Mouse (Mus musculus) forelimb bud, embryonic 11.5 days (tissue): ENCODE measurements at regions not wholly inside any gene's neighbourhood (a gene's known extent, or its start where the extent isn't known, plus 50 kb on each side); places are given as distances from the start of the nearest gene placed in this dataset.
A peak's percentile ranks its signal among the peaks of the same experiment; 100 is the strongest.

ENCODE experiments used
- DNase-seq: peaks from one replicate; pipeline ENCODE4 v3.0.0-alpha.2; 2012; ENCODE audit warnings: low read depth, low spot score

- DNase-seq, result no peak
Measured at GRCm38 (mm10) chr7:40422125-40422524, 476.0 kb upstream of the Vstm2b start.

GRCm38 (mm10) chr7:40429416-40429815 lies 468.7 kb upstream of the Vstm2b start:
- no peak for DNase-seq

- DNase-seq, result no peak
Measured at GRCm38 (mm10) chr7:40433906-40434305, 464.2 kb upstream of the Vstm2b start.

GRCm38 (mm10) chr7:40441128-40441527 lies 457.0 kb upstream of the Vstm2b start:
- DNase-seq, result no peak

GRCm38 (mm10) chr7:40441786-40442185 lies 456.3 kb upstream of the Vstm2b start:
- DNase-seq, result no peak

GRCm38 (mm10) chr7:40466382-40466781 lies 431.7 kb upstream of the Vstm2b start:
- no peak for DNase-seq

- no peak for DNase-seq
Measured at GRCm38 (mm10) chr7:40487256-40487655, 410.9 kb upstream of the Vstm2b start.

GRCm38 (mm10) chr7:40522703-40523267 lies 375.3 kb upstream of the Vstm2b start:
- DNase-seq, result no peak

GRCm38 (mm10) chr7:40536601-40537000 lies 361.5 kb upstream of the Vstm2b start:
- DNase-seq, result peak; percentile 13

- DNase-seq, result no peak
Measured at GRCm38 (mm10) chr7:40537621-40538020, 360.5 kb upstream of the Vstm2b start.

- no peak for DNase-seq
Measured at GRCm38 (mm10) chr7:40539789-40540188, 358.3 kb upstream of the Vstm2b start.

- DNase-seq, result no peak
Measured at GRCm38 (mm10) chr7:40541283-40541682, 356.8 kb upstream of the Vstm2b start.

- DNase-seq, result peak; percentile 5
Measured at GRCm38 (mm10) chr7:40563447-40564118, 334.5 kb upstream of the Vstm2b start.

- no peak for DNase-seq
Measured at GRCm38 (mm10) chr7:40575971-40576370, 322.2 kb upstream of the Vstm2b start.

GRCm38 (mm10) chr7:40577365-40577764 lies 320.8 kb upstream of the Vstm2b start:
- DNase-seq, result no peak

- no peak for DNase-seq
Measured at GRCm38 (mm10) chr7:40620761-40621160, 277.4 kb upstream of the Vstm2b start.

GRCm38 (mm10) chr7:40622811-40623210 lies 275.3 kb upstream of the Vstm2b start:
- DNase-seq, result no peak

- DNase-seq, result no peak
Measured at GRCm38 (mm10) chr7:40623286-40623685, 274.8 kb upstream of the Vstm2b start.

GRCm38 (mm10) chr7:40636369-40636768 lies 261.8 kb upstream of the Vstm2b start:
- DNase-seq, result no peak

GRCm38 (mm10) chr7:40654982-40655381 lies 243.1 kb upstream of the Vstm2b start:
- no peak for DNase-seq

GRCm38 (mm10) chr7:40655391-40655790 lies 242.7 kb upstream of the Vstm2b start:
- DNase-seq, result no peak

- no peak for DNase-seq
Measured at GRCm38 (mm10) chr7:40659662-40660061, 238.5 kb upstream of the Vstm2b start.

GRCm38 (mm10) chr7:40663781-40664180 lies 234.3 kb upstream of the Vstm2b start:
- DNase-seq, result no peak

- no peak for DNase-seq
Measured at GRCm38 (mm10) chr7:40666625-40667024, 231.5 kb upstream of the Vstm2b start.
